Mouse (Mus musculus) liver, embryonic 14.5 days (tissue): ENCODE measurements around the gene Nufip1.

ENCODE experiments used
- CTCF ChIP-seq: IDR thresholded peaks from 2 replicates; pipeline ENCODE4 v1.5.1; 2016; ENCODE audit warnings: antibody characterized with exemption, low read depth, control low read depth
- EP300 ChIP-seq: IDR thresholded peaks from 2 replicates; pipeline ENCODE4 v1.6.1; 2016; ENCODE audit warnings: antibody characterized with exemption, low read depth

- TF ChIP-seq CTCF = no peak
- TF ChIP-seq EP300 = no peak
Observed at GRCm38 (mm10) chr14:76171285-76171684, 60.6 kb downstream of the Nufip1 start.
